Mouse (Mus musculus) liver (tissue): ENCODE measurements around the gene Neto2.
A peak's percentile ranks its signal among the peaks of the same experiment; 100 is the strongest.
"Not testable (repeated sequence)": the region's sequence is repeated elsewhere in the genome, so short reads cannot be mapped to it uniquely, and the experiment has no call there.

Experiments used
- DNase-seq: peaks from one replicate; pipeline ENCODE4 v3.0.0-alpha.2; 2020; ENCODE audit warnings: mixed read lengths

Neto2 gene

GRCm38 (mm10) chr8:85700751-85701351, at the start of gene Neto2:
Gene Neto2 (minus strand): TSS chr8:85700924.
- DNase-seq: peak; percentile 73

DNA sequence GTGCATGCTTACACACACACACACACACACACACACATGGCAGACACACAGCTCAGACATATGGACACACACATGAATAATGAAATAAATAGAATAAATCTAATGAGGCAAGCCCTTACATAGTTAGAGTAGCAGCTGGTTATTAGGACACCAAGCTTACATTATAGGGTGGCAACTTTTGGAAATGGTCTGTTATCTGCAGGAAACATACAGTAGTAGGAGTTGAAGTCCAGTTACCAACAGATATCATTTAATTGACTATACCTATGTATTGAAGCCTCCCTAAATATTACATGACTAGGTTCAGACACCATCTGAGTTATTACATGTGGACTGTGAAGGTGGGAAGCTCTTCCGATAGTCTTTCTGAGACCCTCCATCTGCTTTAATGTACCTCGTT, 44.3 kb upstream of the Neto2 start:
- DNase-seq: no peak

DNA sequence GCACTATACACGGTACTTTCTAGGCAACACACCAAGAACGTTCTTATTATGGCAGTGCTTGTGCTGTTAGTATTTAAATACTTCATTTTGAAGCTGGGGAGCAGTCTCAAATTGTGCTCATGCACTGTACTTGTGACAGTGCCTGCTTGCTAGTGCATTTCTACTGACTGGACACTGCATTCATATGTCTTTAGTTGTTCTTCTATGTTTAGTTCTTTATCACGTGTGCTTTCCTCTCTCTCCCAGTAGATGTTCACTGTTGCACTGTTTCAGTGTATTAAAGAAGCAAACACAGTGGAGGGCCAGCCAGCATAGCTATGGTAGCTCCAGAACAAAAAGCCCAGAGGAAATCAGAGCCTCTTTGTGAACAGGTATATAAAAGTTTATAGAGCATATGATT, 29.8 kb upstream of the Neto2 start:
- no peak for DNase-seq

GRCm38 (mm10) chr8:85717271-85717670, 16.5 kb upstream of the Neto2 start:
- no peak for DNase-seq

- no peak for DNase-seq
Observed at GRCm38 (mm10) chr8:85716696-85717095, 16.0 kb upstream of the Neto2 start.

GRCm38 (mm10) chr8:85706988-85707387, 6.3 kb upstream of the Neto2 start:
- no peak for DNase-seq

- peak; percentile 75 for DNase-seq
Observed at GRCm38 (mm10) chr8:85700101-85700750, 498 bp downstream of the Neto2 start.

DNA sequence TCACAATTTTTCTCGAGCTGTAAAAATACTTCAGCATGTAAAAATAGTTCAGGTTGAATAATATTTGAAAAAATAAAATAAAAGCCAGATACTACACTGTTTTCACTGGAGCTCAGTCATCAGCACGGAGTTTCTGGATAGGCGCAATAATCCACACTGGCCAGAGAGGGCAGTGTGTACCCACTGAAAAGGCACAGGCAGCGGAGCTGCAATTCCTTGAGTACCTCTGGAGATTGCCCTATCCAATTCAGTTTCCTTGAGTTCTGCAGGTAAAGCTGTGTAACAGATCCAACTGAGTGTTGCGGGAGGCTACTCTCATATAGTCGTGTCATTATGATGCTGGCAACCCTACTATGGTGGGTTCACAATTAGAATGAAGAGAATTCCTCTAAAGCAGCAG, 1.7 kb downstream of the Neto2 start:
- peak; percentile 71 for DNase-seq

DNA sequence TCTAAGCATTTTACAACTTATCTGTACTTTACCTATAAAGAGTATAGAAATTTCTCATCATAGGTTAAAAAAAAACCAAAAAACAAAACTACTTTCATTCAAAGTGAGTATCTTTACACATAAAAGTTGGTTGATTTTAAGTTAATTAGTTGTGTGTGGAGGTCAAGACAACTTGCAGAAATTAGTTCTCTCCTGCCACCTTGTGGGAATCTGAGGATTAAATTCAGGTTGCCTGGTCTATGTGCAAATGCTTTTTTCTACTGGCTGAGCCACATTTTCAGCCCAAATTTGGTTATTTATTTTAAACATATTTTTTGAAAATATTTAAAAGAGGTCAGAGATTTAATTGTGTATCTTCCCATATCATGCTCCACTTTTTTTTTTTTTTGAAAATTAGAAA, 35.6 kb downstream of the Neto2 start:
- DNase-seq: no peak

GRCm38 (mm10) chr8:85661995-85662394, 38.7 kb downstream of the Neto2 start:
- peak; percentile 42 for DNase-seq

GRCm38 (mm10) chr8:85651201-85651600, 49.5 kb downstream of the Neto2 start:
- DNase-seq: no peak

GRCm38 (mm10) chr8:85648553-85648952, 52.2 kb downstream of the Neto2 start:
- DNase-seq: no peak

DNA sequence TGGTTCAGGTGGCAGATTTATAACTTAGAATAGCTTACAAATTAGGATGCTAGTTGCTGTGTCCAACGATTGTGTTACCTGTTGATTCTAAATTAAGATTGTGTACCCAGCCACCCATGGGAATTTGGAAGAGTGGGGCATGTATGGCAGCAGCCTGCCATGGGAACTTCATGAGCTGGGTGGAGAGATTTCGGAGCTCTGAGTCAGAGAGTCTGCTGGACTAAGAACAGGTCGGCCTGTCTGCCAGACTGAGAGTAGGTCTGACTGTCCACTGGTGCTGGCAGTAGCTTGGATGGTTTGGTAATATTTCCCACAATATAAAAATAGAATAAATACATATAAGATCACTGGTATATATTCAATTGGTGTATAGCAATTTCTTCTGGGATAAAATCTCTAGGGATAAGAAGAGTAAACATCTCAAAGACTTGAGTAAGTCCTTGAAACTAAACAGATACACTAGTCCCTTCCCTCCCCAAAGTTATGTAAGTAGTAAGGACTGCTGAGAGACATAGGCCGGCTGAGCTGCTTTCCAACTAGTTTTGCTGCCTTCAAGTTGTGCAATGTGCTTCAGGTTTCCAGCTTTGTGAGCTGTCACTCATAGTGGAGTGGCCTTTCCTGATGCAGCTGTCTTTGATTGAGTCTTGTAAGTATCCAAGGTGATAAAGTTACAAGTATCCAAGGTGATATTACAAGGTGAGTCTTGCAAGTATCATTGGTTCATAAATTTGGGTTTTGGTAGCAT, 55.6 kb downstream of the Neto2 start:
- DNase-seq: no peak

DNA sequence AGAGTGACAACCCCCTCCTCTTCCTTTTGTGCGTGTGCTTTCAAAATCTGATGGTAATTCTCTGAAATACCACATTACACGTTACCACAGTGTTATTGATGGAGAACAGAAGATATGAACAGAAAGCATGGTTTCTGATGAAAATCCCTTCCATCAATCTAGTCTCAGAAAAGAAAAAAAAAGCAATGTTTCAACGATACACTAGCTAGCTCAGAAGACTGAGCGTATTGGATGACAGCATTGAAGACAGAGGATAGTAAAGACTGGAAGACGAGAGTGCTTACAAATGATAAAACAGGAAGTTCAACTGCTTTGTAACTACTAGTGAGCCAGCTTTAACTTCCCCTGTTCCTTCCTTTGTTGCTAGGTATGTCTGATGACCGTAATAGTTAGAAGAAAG, 76.3 kb downstream of the Neto2 start:
- no peak for DNase-seq

DNA sequence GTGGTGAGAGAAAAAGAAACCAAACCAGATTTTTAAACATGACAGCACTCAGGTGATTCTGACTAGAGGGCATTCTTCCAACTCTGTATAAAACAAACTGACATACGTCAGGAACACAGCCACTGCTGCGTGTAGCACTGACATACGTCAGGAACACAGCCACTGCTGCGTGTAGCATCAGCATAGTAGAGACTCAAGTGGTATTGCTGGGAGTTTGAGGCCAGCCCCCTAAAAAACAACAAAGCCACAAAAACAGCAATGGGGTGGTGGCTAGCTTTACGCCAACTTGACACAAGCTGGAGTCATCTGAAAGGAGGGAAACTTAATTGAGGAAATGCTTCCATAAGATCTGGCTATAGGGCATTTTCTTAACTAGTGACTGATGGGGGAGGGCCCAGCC, 77.5 kb downstream of the Neto2 start:
- no peak for DNase-seq

GRCm38 (mm10) chr8:85618789-85619188, 81.9 kb downstream of the Neto2 start:
- DNase-seq: no peak

DNA sequence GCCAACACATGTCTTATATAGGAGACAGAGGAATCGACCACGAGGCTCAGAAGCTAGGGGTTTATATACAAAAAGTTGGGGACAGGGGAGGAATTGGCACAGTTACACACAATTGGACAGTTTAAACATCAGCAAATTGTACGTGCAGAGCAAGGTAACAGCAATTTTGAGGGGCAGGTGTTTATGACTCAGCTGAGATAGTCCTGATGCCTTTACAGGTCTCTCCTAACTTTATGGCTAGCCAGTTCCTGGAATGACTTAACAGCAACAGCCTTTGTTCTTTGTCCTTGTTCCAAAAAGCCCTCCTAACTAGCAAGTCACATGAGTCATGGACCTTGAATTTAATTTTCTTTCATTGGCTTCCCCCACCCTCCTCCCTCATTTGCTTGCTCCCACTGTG, 83.6 kb downstream of the Neto2 start:
- not testable (repeated sequence) for DNase-seq

DNA sequence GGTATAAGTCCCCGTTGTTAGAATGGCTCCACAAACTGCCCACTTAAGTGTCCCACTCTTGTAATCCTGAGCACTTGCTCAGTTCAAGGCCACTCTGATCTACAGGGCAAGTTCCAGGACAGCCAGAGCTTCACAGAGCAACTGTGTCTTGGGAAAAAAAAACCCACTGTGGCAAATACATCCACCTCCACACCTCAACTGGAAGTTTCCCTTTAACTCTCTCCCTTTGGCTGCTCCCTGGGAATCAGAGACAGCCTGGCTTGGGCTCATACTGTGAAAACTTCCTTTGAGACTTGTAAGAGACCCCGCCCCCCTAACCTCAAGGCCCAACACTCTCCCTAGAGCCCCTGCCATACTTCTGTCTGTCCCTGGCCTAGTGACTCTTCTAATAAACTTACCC, 91.9 kb downstream of the Neto2 start:
- DNase-seq: no peak

DNA sequence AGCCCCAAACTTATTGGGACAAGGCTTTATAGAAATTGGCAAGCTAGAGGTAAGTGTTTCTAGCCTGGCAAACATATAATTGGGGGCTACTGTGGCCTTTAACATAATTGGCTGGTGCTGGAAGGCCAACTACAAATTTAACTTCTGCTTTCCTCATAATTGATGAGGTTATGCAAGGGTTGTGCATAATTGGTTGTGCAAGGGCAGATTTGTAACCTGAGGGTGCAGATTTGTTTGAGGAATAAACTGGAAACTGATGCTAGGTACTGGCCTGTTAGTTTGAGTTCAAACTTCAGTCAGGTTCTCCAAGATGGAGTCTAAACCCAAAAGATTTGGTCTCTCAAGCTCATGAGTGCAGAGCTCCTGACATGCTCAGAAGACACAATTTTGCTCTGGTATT, 92.9 kb downstream of the Neto2 start:
- no peak for DNase-seq

DNA sequence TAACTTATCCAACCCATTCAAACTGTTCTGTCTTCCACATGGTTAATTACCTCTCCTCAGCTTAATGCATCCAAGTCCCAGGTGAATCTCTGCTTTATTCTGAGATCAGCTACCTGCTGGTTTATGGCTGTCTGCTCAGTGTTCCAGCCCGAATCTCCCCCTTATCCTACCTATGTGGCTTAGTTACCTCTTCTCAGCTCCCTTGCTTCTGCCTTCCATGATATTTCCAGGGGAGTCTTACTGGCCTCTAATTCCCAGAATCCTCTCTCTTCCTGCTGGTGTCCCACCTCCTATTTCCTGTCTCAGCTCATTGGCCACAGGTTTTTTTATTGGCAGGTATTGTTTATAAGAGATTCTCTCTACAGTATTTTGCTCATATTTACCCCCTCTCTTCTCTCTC, 93.8 kb downstream of the Neto2 start:
- no peak for DNase-seq

DNA sequence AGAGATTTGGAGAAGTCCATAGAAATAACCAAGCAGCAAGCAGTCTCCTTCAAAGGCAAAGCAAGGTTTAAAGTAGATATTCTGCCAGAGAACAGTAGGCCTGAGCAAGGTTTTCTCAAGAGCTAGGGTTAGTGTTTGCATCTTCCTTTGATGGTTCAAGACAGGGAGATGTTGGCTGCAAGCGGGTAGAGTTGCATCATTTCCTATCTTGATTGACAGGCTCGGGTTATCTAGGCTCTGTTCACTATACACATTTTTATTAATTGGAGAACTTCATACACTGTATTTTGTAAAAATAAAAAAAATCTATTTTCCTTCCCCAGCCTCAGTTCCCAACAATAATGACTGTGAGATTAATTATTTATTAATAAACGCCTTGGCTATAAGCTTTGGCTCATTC, 94.2 kb downstream of the Neto2 start:
- DNase-seq: no peak

GRCm38 (mm10) chr8:85604201-85604600, 96.5 kb downstream of the Neto2 start:
- no peak for DNase-seq

DNA sequence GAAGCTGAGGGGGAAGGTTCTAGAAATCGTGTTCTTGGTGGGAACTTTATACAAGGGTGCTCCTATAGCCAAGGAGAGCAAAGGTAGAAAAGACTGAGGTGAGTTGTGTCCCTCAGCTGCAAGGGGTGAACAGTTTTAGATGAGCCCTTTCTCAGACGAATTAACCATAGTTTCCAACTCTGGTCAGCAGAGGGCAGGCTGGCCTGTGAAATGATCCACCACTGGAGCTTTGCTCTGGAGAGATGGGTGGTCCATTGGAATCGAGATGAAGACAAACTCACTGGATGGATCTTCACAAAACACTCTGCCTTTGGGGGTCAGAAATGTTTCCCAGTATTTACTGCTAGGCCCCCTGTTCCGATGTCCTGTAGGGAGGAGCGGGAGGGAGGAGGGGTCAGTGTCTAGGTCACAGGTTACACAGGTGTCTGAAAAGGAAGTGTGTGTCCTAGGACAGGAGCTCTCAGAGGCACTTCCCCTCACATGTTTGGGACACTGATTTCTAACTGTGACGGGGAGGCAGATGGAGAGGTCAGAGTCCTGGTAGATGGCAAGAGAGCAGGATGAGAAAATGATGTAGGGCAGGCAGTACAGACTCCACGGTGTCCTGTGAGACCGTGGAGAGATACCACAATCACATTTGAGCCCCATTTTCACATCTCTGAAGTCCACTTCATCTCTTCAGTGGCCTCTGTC, 97.4 kb downstream of the Neto2 start:
- peak; percentile 34 for DNase-seq

- DNase-seq: no peak
Observed at GRCm38 (mm10) chr8:85602737-85603136, 98.0 kb downstream of the Neto2 start.
